Mouse (Mus musculus): ENCODE data around the gene Plet1. TPM values are rescaled to one million over a fixed set of nuclear protein-coding genes. Genes with fewer than 3 reads are reported as not detected.
A peak's percentile ranks its signal among the peaks of the same experiment; 100 is the strongest.

Gene Plet1
- polyA plus RNA-seq, 1 experiment from 2014 or later, result 1.2 TPM

GRCm38 (mm10) chr9:50520748-50521147 is 26.4 kb downstream of the Plet1 start:
- H3K9me3 ChIP-seq, result no peaks in the 10 kb centered on the region
- H3K4me1 ChIP-seq, result no peaks in the 10 kb centered on the region
- no peak overlapping the region for H3K4me2 ChIP-seq (replicated peaks)
- H3K4me3 ChIP-seq, result no peak overlapping the region
- WGBS, result 87% methylated on average over 6 of the region's 6 CpGs
- no peaks in the 10 kb centered on the region for H3K36me3 ChIP-seq
- H3K27ac ChIP-seq, result no peak overlapping the region
- no peak for ATAC-seq (ENCODE audit: insufficient number of reproducible peaks, insufficient read depth, low FRiP score, low TSS enrichment)
- H3K9ac ChIP-seq, result no peak overlapping the region
- H3K27me3 ChIP-seq, result no peaks in the 10 kb centered on the region

DNA sequence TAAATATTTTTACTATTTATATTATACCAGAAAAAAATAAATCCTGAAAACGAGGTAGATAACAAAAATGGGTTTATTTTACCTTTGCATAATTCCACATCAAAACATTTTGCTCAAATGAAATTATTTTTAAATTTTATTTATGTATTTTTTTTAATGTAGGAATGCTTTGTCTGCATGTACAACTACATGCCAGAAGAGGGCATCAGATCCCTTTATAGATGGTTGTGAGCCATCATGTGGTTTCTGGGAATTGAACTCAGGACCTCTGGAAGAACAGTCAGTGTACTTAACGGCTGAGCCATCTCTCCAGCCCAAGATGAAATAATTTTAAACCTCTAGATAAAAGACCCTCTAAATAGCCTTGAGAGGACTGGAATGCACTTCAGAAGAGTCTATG is 27.2 kb downstream of the Plet1 start:
- Histone ChIP-seq H3K4me3 (no peak overlapping the region), H3K9ac (no peak overlapping the region), H3K36me3 (no peaks in the 10 kb centered on the region), H3K27ac (no peak overlapping the region), H3K4me2 (replicated peaks) (no peak overlapping the region), H3K9me3 (no peaks in the 10 kb centered on the region), H3K4me1 (no peaks in the 10 kb centered on the region), H3K27me3 (no peaks in the 10 kb centered on the region)
- no peak for ATAC-seq (ENCODE audit: insufficient number of reproducible peaks, insufficient read depth, low FRiP score, low TSS enrichment)
- 53% methylated on average over 2 of the region's 2 CpGs for WGBS

DNA sequence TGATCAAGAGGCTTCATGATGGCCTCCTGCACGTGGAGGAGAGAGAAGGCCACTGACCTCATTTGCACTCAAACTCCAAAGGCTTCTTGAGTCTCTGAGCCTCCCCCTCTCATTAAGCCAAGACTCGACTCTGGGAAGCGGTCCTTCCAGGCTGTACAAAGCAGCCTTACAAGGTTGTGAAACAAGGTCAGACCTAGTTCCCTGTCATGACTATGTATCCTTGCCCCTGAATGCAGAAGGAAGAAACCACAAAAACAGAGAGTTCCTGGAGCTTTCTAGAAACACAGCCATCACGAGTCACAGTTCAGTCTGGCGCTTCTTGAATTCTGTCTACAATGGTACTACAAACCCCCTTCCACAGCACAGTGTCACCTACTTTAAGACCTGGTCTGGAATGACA is 28.2 kb downstream of the Plet1 start:
- Histone ChIP-seq H3K4me2 (replicated peaks) (no peak overlapping the region), H3K4me1 (peaks cover under 1% of the 10 kb centered on the region; the same call in 1 of the 2 replicates), H3K36me3 (no peaks in the 10 kb centered on the region), H3K4me3 (no peak overlapping the region), H3K9ac (no peak overlapping the region), H3K27ac (no peak overlapping the region), H3K27me3 (no peaks in the 10 kb centered on the region), H3K9me3 (no peaks in the 10 kb centered on the region)
- 80% methylated on average over 5 of the region's 5 CpGs for WGBS
- no peak for ATAC-seq (ENCODE audit: insufficient number of reproducible peaks, insufficient read depth, low FRiP score, low TSS enrichment)

GRCm38 (mm10) chr9:50524936-50525335 is 30.6 kb downstream of the Plet1 start:
- WGBS, result 86% methylated on average over 5 of the region's 5 CpGs
- Histone ChIP-seq H3K4me2 (replicated peaks) (no peak overlapping the region), H3K9me3 (no peaks in the 10 kb centered on the region), H3K9ac (no peak overlapping the region), H3K27me3 (no peaks in the 10 kb centered on the region), H3K4me1 (peaks cover 4% of the 10 kb centered on the region), H3K4me3 (no peak overlapping the region), H3K27ac (no peak overlapping the region), H3K36me3 (no peaks in the 10 kb centered on the region)
- ATAC-seq (ENCODE audit: insufficient number of reproducible peaks, insufficient read depth, low FRiP score, low TSS enrichment), result no peak

- Histone ChIP-seq H3K9ac (no peak overlapping the region), H3K4me1 (peaks cover 4% of the 10 kb centered on the region), H3K4me3 (no peak overlapping the region), H3K4me2 (replicated peaks) (no peak overlapping the region), H3K27me3 (no peaks in the 10 kb centered on the region), H3K27ac (no peak overlapping the region), H3K36me3 (no peaks in the 10 kb centered on the region), H3K9me3 (no peaks in the 10 kb centered on the region)
- no peak for ATAC-seq (ENCODE audit: insufficient number of reproducible peaks, insufficient read depth, low FRiP score, low TSS enrichment)
- WGBS, result 80% methylated on average over 5 of the region's 5 CpGs
Measured at GRCm38 (mm10) chr9:50525585-50525984, 31.3 kb downstream of the Plet1 start.

GRCm38 (mm10) chr9:50527860-50528259 is 33.5 kb downstream of the Plet1 start:
- no peak overlapping the region for H3K27ac ChIP-seq
- peak overlapping the region; percentile 61 for H3K4me2 ChIP-seq (replicated peaks)
- peak overlapping the region; percentile 46 for H3K9ac ChIP-seq
- 45% methylated on average over 7 of the region's 7 CpGs for WGBS
- H3K4me3 ChIP-seq, result peak overlapping the region; percentile 73
- H3K4me1 ChIP-seq, result peaks cover 4% of the 10 kb centered on the region
- no peaks in the 10 kb centered on the region for H3K36me3 ChIP-seq
- H3K27me3 ChIP-seq, result no peaks in the 10 kb centered on the region
- no peaks in the 10 kb centered on the region for H3K9me3 ChIP-seq
- ATAC-seq (ENCODE audit: insufficient number of reproducible peaks, insufficient read depth, low FRiP score, low TSS enrichment), result no peak

DNA sequence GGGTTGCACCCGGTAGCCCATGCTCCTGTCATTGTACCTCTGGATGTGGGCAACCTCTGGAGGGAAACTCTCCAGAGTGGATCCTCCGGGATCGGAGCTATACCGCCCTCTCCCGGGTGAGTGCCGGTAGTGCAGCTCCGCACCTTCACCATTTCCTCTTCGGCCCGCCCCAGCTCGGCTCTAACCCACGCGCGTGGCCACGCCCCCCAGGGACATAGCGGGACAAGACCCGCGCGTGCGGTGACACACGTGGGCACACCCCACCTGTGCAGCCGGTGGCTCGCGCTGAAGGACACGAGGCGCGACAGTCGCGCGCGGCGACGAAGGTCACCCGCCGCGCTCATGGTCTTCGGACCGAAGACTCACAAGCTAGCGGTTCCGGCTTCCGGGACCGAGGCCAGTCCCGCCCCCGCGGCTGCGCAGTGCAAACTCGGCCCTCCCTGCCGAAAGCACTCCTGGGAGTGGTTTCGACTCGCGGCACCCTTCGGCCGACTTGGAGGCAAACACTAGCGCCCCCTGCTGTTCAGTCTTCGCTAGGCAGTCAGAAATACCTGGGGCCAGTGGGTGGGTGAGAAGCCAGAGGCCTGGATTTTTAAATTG is 34.1 kb downstream of the Plet1 start, which contains the start of gene Pts:
TSS of gene Pts (minus strand) at position 432 of the 600 bp plus-strand sequence.
- Histone ChIP-seq H3K4me2 (replicated peaks) (peak within 1 kb of the TSS; percentile 61), H3K27me3 (no peaks in the 10 kb centered on the region), H3K9ac (peak within 1 kb of the TSS; percentile 46), H3K4me3 (peak within 1 kb of the TSS; percentile 73), H3K9me3 (no peaks in the 10 kb centered on the region), H3K27ac (no peak within 1 kb of the TSS), H3K36me3 (no peaks in the 10 kb centered on the region), H3K4me1 (peaks cover 4% of the 10 kb centered on the region)
- ATAC-seq (ENCODE audit: insufficient number of reproducible peaks, insufficient read depth, low FRiP score, low TSS enrichment), result peak; percentile 93
- WGBS, result under 1% methylated on average over 54 of the region's 54 CpGs

- Histone ChIP-seq H3K9ac (no peak overlapping the region), H3K4me3 (no peak overlapping the region), H3K27ac (no peak overlapping the region), H3K4me1 (peaks cover 4% of the 10 kb centered on the region), H3K27me3 (no peaks in the 10 kb centered on the region), H3K9me3 (no peaks in the 10 kb centered on the region), H3K4me2 (replicated peaks) (no peak overlapping the region), H3K36me3 (no peaks in the 10 kb centered on the region)
- 26% methylated on average over 2 of the region's 2 CpGs for WGBS
- ATAC-seq (ENCODE audit: insufficient number of reproducible peaks, insufficient read depth, low FRiP score, low TSS enrichment), result no peak
Measured at GRCm38 (mm10) chr9:50530890-50531289, 36.6 kb downstream of the Plet1 start.

DNA sequence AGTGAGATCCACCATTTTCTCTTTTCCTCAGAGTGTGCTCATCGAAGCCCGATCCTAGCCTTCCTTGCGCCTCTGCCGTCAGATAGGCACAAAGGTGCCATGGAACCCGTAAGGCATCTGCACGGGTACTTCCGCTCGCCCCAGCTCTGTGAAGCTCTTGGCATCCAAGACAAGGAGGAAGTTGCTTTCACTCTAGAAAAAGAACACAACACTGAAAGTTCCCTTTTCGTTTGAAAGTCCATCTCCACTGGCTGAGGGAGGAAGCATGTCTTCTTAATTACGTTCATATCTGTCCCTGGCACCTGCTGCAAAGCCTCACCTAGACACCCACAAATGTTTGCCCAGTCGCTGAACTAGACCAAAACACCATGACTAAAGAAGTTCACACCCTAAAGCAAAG is 39.0 kb downstream of the Plet1 start:
- 81% methylated on average over 11 of the region's 11 CpGs for WGBS
- Histone ChIP-seq H3K9me3 (no peaks in the 10 kb centered on the region), H3K9ac (no peak overlapping the region), H3K4me1 (no peaks in the 10 kb centered on the region), H3K4me3 (no peak overlapping the region), H3K27ac (no peak overlapping the region), H3K4me2 (replicated peaks) (no peak overlapping the region), H3K36me3 (no peaks in the 10 kb centered on the region), H3K27me3 (no peaks in the 10 kb centered on the region)
- no peak for ATAC-seq (ENCODE audit: insufficient number of reproducible peaks, insufficient read depth, low FRiP score, low TSS enrichment)

- H3K4me3 ChIP-seq, result no peak overlapping the region
- H3K27ac ChIP-seq, result no peak overlapping the region
- H3K4me2 ChIP-seq (replicated peaks), result no peak overlapping the region
- no peaks in the 10 kb centered on the region for H3K36me3 ChIP-seq
- H3K27me3 ChIP-seq, result no peaks in the 10 kb centered on the region
- H3K4me1 ChIP-seq, result no peaks in the 10 kb centered on the region
- no peaks in the 10 kb centered on the region for H3K9me3 ChIP-seq
- H3K9ac ChIP-seq, result no peak overlapping the region
- 77% methylated on average over 3 of the region's 3 CpGs for WGBS
- no peak for ATAC-seq (ENCODE audit: insufficient number of reproducible peaks, insufficient read depth, low FRiP score, low TSS enrichment)
Measured at GRCm38 (mm10) chr9:50533791-50534190, 39.5 kb downstream of the Plet1 start.

GRCm38 (mm10) chr9:50535930-50536329 is 41.6 kb downstream of the Plet1 start:
- H3K4me1 ChIP-seq, result no peaks in the 10 kb centered on the region
- no peak for ATAC-seq (ENCODE audit: insufficient number of reproducible peaks, insufficient read depth, low FRiP score, low TSS enrichment)
- H3K9me3 ChIP-seq, result no peaks in the 10 kb centered on the region
- H3K4me2 ChIP-seq (replicated peaks), result no peak overlapping the region
- no peak overlapping the region for H3K9ac ChIP-seq
- WGBS, result 82% methylated on average over 5 of the region's 5 CpGs
- no peaks in the 10 kb centered on the region for H3K27me3 ChIP-seq
- no peak overlapping the region for H3K4me3 ChIP-seq
- H3K36me3 ChIP-seq, result no peaks in the 10 kb centered on the region
- H3K27ac ChIP-seq, result no peak overlapping the region

GRCm38 (mm10) chr9:50536603-50537135 is 42.3 kb downstream of the Plet1 start:
- Histone ChIP-seq H3K4me2 (replicated peaks) (no peak overlapping the region), H3K9me3 (no peaks in the 10 kb centered on the region), H3K36me3 (no peaks in the 10 kb centered on the region), H3K27me3 (no peaks in the 10 kb centered on the region), H3K4me3 (no peak overlapping the region), H3K27ac (no peak overlapping the region), H3K4me1 (no peaks in the 10 kb centered on the region), H3K9ac (no peak overlapping the region)
- 77% methylated on average over 7 of the region's 7 CpGs for WGBS
- no peak for ATAC-seq (ENCODE audit: insufficient number of reproducible peaks, insufficient read depth, low FRiP score, low TSS enrichment)

All from embryonic facial prominence, embryonic 12.5 days (tissue).